Mouse (Mus musculus): ENCODE measurements around the gene Zbtb18. TPM values are rescaled to one million over a fixed set of nuclear protein-coding genes. Genes with fewer than 3 reads are reported as not detected.
"Not testable (repeated sequence)": the region's sequence is repeated elsewhere in the genome, so short reads cannot be mapped to it uniquely, and the experiment has no call there.

Zbtb18 gene
- polyA plus RNA-seq, 1 experiment from 2014 or later, result 7.8 TPM

- H3K4me1 ChIP-seq (replicated peaks), result peaks cover 44% of the 10 kb centered on the region
- peak overlapping the region; percentile 98 for H3K27ac ChIP-seq
- H3K9me3 ChIP-seq, result no peaks in the 10 kb centered on the region
- WGBS, result under 1% methylated on average over 6 of the region's 6 CpGs
- H3K4me3 ChIP-seq, result peak overlapping the region; percentile 97
- DNase-seq (ENCODE audit: low spot score), result no peak
- H3K36me3 ChIP-seq, result no peaks in the 10 kb centered on the region
- H3K27me3 ChIP-seq (ENCODE audit: insufficient read depth, poor library complexity, severe bottlenecking), result no peaks in the 10 kb centered on the region
Measured at GRCm38 (mm10) chr1:177440981-177441491, 1.1 kb upstream of the Zbtb18 start.

DNA sequence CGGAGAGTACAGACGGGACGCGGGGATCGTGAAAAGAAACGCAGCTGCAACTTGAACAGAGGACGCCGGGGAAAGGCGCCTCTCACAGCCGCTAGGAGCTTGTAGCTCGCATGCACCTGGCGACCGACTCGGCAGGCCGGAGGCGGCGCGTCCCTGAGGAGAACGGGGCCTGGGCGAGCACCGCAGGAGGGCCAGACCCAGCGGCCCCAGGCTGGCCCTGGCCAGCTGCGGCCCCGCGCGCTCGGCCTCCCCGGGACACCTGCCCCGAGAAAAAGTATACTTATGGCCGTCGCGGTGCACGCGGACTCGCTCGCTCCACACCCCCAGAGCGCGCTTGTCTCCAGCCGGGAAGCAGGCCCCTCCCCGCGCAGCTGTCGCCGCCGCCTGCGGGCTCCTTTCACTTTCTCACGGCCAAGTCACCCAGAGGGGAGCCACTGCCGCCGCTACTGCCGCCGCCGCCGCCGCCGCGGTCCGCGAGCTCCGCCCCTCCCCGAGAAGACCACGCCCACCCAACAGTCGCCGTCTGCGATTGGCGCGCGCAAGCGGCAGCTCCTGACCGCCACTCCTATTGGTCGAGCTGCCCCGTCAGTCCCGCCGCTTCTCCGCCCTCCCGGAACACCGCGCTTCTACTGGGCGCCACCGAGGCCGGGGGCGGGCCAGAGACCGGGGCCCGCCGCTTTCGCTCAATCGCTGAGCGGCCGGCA, 507 bp upstream of the Zbtb18 start:
- Histone ChIP-seq H3K36me3 (no peaks in the 10 kb centered on the region), H3K4me3 (peak overlapping the region; percentile 97), H3K27ac (peak overlapping the region; percentile 98), H3K27me3 (ENCODE audit: insufficient read depth, poor library complexity, severe bottlenecking) (no peaks in the 10 kb centered on the region), H3K4me1 (replicated peaks) (peaks cover 50% of the 10 kb centered on the region), H3K9me3 (no peaks in the 10 kb centered on the region)
- under 1% methylated on average over 87 of the region's 87 CpGs for WGBS
- DNase-seq (ENCODE audit: low spot score), result peak; percentile 98

DNA sequence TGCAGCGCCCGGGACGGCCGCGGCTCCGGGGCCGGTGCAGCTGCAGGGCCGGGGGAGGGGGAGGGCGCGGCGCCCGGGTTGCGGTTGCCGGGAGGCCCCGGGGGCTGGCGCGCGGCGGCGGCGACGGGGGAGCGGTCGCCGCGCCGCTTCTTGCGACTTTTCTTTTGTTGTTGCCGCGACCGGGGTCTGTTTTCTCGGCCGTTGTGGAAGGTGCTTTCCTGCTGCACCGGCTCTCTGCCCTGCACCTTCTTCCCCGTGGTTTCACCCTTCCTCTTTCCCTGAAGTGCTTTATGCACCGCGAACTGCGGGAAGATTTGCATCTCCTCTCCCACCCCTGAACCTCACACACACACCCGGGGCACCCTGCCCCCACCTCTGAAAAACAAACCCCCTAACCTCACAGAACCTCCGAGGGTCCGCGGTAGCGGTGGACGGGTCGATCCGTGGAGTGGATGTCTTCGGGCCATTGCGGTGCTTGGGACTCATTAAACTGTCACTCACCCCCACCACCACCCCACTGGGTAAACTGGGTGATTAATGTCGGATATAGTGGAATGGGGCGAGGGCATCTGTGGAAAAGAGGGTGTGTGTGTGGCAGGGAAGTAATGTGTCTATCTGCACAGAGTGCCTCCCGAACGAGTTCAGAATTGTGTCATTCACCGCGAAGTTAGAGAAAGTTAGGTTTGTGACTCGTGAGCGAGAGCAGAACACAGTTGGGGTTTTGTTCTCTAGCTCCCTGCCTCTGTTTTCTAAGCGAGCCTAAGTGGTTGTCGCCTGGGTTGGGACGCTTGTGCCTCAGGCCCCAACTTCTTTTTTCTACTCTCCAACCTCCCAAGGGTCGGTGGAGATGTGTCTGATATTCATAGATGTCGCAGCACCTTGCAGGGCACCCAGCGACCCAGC, 921 bp downstream of the Zbtb18 start:
- Histone ChIP-seq H3K27ac (peak overlapping the region; percentile 99), H3K36me3 (peaks cover 11% of the 10 kb centered on the region), H3K4me3 (peak overlapping the region; percentile 97), H3K9me3 (no peaks in the 10 kb centered on the region), H3K4me1 (replicated peaks) (peaks cover 57% of the 10 kb centered on the region), H3K27me3 (ENCODE audit: insufficient read depth, poor library complexity, severe bottlenecking) (no peaks in the 10 kb centered on the region)
- DNase-seq (ENCODE audit: low spot score), result peak; percentile 58
- under 1% methylated on average over 61 of the region's 62 CpGs for WGBS

GRCm38 (mm10) chr1:177443724-177444482, 1.8 kb downstream of the Zbtb18 start:
- Histone ChIP-seq H3K4me3 (peak overlapping the region; percentile 97), H3K4me1 (replicated peaks) (peaks cover 64% of the 10 kb centered on the region), H3K36me3 (peaks cover 18% of the 10 kb centered on the region), H3K27ac (peak overlapping the region; percentile 99), H3K9me3 (no peaks in the 10 kb centered on the region), H3K27me3 (ENCODE audit: insufficient read depth, poor library complexity, severe bottlenecking) (no peaks in the 10 kb centered on the region)
- no peak for DNase-seq (ENCODE audit: low spot score)
- 23% methylated on average over 9 of the region's 9 CpGs for WGBS

DNA sequence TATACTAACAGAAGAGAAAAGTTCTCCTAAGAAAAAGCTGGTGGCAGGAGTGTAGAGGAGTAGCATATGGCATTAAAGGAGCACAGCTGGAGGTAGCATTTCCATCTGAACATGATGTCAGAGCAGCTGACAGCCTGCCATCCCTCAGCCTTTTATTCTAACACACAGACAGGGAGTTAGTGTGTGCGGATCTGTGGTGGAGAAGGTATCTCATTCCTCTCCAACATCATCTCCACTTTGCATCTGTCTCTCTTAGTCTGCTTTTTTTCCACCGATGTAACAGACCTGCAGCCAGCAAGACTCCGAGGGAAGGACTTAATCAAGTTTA, 2.3 kb downstream of the Zbtb18 start:
- no peaks in the 10 kb centered on the region for H3K27me3 ChIP-seq (ENCODE audit: insufficient read depth, poor library complexity, severe bottlenecking)
- H3K9me3 ChIP-seq, result no peaks in the 10 kb centered on the region
- H3K4me3 ChIP-seq, result peak overlapping the region; percentile 97
- peaks cover 22% of the 10 kb centered on the region for H3K36me3 ChIP-seq
- peaks cover 69% of the 10 kb centered on the region for H3K4me1 ChIP-seq (replicated peaks)
- 11% methylated on average over 3 of the region's 3 CpGs for WGBS
- DNase-seq (ENCODE audit: low spot score), result peak; percentile 56
- H3K27ac ChIP-seq, result peak overlapping the region; percentile 99

GRCm38 (mm10) chr1:177444941-177445340, 2.8 kb downstream of the Zbtb18 start:
- WGBS, result 28% methylated on average over 5 of the region's 5 CpGs
- H3K9me3 ChIP-seq, result no peaks in the 10 kb centered on the region
- peaks cover 73% of the 10 kb centered on the region for H3K4me1 ChIP-seq (replicated peaks)
- H3K27me3 ChIP-seq (ENCODE audit: insufficient read depth, poor library complexity, severe bottlenecking), result no peaks in the 10 kb centered on the region
- H3K4me3 ChIP-seq, result peak overlapping the region; percentile 97
- peaks cover 22% of the 10 kb centered on the region for H3K36me3 ChIP-seq
- DNase-seq (ENCODE audit: low spot score), result no peak
- peak overlapping the region; percentile 99 for H3K27ac ChIP-seq

DNA sequence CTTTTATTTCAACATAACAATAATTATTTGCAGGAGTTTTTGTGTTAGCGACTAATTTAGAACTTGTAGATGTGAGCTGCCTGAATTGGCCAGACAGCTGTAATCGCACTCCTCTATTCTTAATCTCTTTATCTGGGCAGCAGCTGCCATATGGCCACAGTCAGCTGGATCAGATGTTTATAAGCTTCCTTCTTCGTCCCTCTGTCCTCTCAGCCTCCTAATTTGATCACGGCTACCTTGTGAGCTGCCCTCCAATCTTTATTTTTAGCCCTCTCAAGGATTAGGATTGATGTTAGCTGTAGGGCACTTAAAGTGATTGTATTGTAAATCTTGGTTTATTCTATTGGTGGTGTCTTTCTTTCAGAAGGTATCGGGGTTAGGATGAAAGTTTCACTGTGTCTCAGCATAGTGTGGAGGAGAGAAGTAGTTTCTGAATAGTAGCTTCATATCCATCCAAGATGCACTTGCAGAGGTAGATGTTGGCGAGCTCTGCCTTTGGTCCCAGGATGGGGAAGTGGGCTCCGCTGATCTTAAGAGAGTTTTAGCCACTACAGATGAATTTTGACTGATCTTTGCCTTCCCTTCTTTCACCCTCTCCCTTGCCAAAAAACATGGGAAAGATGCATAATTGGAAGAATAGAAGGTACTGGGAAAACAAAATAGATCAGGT, 3.4 kb downstream of the Zbtb18 start:
- peak overlapping the region; percentile 97 for H3K4me3 ChIP-seq
- H3K27me3 ChIP-seq (ENCODE audit: insufficient read depth, poor library complexity, severe bottlenecking), result no peaks in the 10 kb centered on the region
- no peak for DNase-seq (ENCODE audit: low spot score)
- peak overlapping the region; percentile 99 for H3K27ac ChIP-seq
- no peaks in the 10 kb centered on the region for H3K9me3 ChIP-seq
- WGBS, result 27% methylated on average over 7 of the region's 7 CpGs
- H3K36me3 ChIP-seq, result peaks cover 22% of the 10 kb centered on the region
- peaks cover 71% of the 10 kb centered on the region for H3K4me1 ChIP-seq (replicated peaks)

DNA sequence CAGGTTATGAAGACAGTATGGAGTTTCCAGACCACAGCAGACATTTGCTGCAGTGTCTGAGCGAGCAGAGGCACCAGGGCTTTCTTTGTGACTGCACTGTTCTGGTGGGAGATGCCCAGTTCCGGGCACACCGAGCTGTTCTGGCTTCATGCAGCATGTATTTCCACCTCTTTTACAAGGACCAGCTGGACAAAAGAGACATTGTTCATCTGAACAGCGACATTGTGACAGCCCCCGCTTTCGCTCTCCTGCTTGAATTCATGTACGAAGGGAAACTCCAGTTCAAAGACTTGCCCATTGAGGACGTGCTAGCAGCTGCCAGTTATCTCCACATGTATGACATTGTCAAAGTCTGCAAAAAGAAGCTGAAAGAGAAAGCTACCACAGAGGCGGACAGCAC, 4.9 kb downstream of the Zbtb18 start:
- 11% methylated on average over 9 of the region's 9 CpGs for WGBS
- peaks cover 76% of the 10 kb centered on the region for H3K4me1 ChIP-seq (replicated peaks)

GRCm38 (mm10) chr1:177447541-177448111, 5.5 kb downstream of the Zbtb18 start:
- Histone ChIP-seq H3K27ac (peak overlapping the region; percentile 99), H3K4me1 (replicated peaks) (peaks cover 78% of the 10 kb centered on the region), H3K4me3 (peak overlapping the region; percentile 97), H3K27me3 (ENCODE audit: insufficient read depth, poor library complexity, severe bottlenecking) (no peaks in the 10 kb centered on the region), H3K36me3 (peaks cover 27% of the 10 kb centered on the region), H3K9me3 (no peaks in the 10 kb centered on the region)
- 20% methylated on average over 12 of the region's 12 CpGs for WGBS
- peak; percentile 75 for DNase-seq (ENCODE audit: low spot score)

More for the DNA sequence above, 4.9 kb downstream of the Zbtb18 start:
- peaks cover 27% of the 10 kb centered on the region for H3K36me3 ChIP-seq
- no peaks in the 10 kb centered on the region for H3K27me3 ChIP-seq (ENCODE audit: insufficient read depth, poor library complexity, severe bottlenecking)
- peak overlapping the region; percentile 99 for H3K27ac ChIP-seq
- peak; percentile 73 for DNase-seq (ENCODE audit: low spot score)
- H3K4me3 ChIP-seq, result peak overlapping the region; percentile 97
- no peaks in the 10 kb centered on the region for H3K9me3 ChIP-seq

GRCm38 (mm10) chr1:177448121-177448561, 6.0 kb downstream of the Zbtb18 start:
- Histone ChIP-seq H3K27ac (peak overlapping the region; percentile 99), H3K4me1 (replicated peaks) (peaks cover 82% of the 10 kb centered on the region), H3K9me3 (no peaks in the 10 kb centered on the region), H3K27me3 (ENCODE audit: insufficient read depth, poor library complexity, severe bottlenecking) (no peaks in the 10 kb centered on the region), H3K4me3 (peak overlapping the region; percentile 97), H3K36me3 (peaks cover 27% of the 10 kb centered on the region)
- 75% methylated on average over 25 of the region's 25 CpGs for WGBS
- peak; percentile 34 for DNase-seq (ENCODE audit: low spot score)

GRCm38 (mm10) chr1:177448921-177449320, 6.8 kb downstream of the Zbtb18 start:
- WGBS, result 30% methylated on average over 2 of the region's 2 CpGs
- H3K4me1 ChIP-seq (replicated peaks), result peaks cover 84% of the 10 kb centered on the region
- H3K4me3 ChIP-seq, result peak overlapping the region; percentile 45
- no peak for DNase-seq (ENCODE audit: low spot score)
- peak overlapping the region; percentile 75 for H3K27ac ChIP-seq
- H3K9me3 ChIP-seq, result no peaks in the 10 kb centered on the region
- no peaks in the 10 kb centered on the region for H3K27me3 ChIP-seq (ENCODE audit: insufficient read depth, poor library complexity, severe bottlenecking)
- H3K36me3 ChIP-seq, result peaks cover 27% of the 10 kb centered on the region

- 17% methylated on average over 7 of the region's 7 CpGs for WGBS
- peak overlapping the region; percentile 45 for H3K4me3 ChIP-seq
- not testable (repeated sequence) for DNase-seq (ENCODE audit: low spot score); H3K9me3 ChIP-seq; H3K27ac ChIP-seq; H3K27me3 ChIP-seq (ENCODE audit: insufficient read depth, poor library complexity, severe bottlenecking)
- peaks cover 27% of the 10 kb centered on the region for H3K36me3 ChIP-seq
- peaks cover 78% of the 10 kb centered on the region for H3K4me1 ChIP-seq (replicated peaks)
Measured at GRCm38 (mm10) chr1:177449857-177450256, 7.7 kb downstream of the Zbtb18 start.
